Mouse (Mus musculus) neural tube, embryonic 12.5 days (tissue): ENCODE results near the gene Gm20390. TPM values are rescaled to one million over a fixed set of nuclear protein-coding genes. Genes with fewer than 3 reads are reported as not detected.

Experiments used
- ATAC-seq: fragments of 200-750 bp; cut with Nextera tagmentation; 2 replicates; pipeline ENCODE4 v1.8.0; 2017; ENCODE audit warnings: low read depth, mild to moderate bottlenecking, moderate TSS enrichment, moderate library complexity; ENCODE audit not compliant: low FRiP score
- H3K27ac ChIP-seq: fragments of 300-500 bp; sonication (generic); 2 replicates; pipeline ENCODE4 v1.5.1; 2016
- H3K27me3 ChIP-seq: fragments of 300-500 bp; sonication (generic); replicated peaks from 2 replicates; pipeline ENCODE4 v1.6.1; 2016; ENCODE audit warnings: mild to moderate bottlenecking
- H3K36me3 ChIP-seq: fragments of 300-500 bp; sonication (generic); 2 replicates; pipeline ENCODE4 v1.6.1; 2016; ENCODE audit warnings: mild to moderate bottlenecking
- H3K4me1 ChIP-seq: fragments of 300-500 bp; sonication (generic); 2 replicates; pipeline ENCODE4 v1.6.1; 2016
- H3K4me2 ChIP-seq: fragments of 300-500 bp; sonication (generic); replicated peaks from 2 replicates; pipeline ENCODE4 v1.6.1; 2016; ENCODE audit warnings: mild to moderate bottlenecking
- H3K4me3 ChIP-seq: fragments of 300-500 bp; sonication (generic); 2 replicates; pipeline ENCODE4 v1.5.1; 2016
- H3K9ac ChIP-seq: fragments of 300-500 bp; sonication (generic); 2 replicates; pipeline ENCODE4 v1.6.1; 2016; ENCODE audit warnings: mild to moderate bottlenecking
- H3K9me3 ChIP-seq: fragments of 300-500 bp; sonication (generic); 2 replicates; pipeline ENCODE4 v1.6.1; 2016; ENCODE audit warnings: mild to moderate bottlenecking
- WGBS: fragments of 180-500 bp; shearing (Covaris S2); methylation state at CpG from one replicate; pipeline ENCODE4 v1.1.7; 2016; 5-methylcytosine and 5-hydroxymethylcytosine counted together
- polyA plus RNA-seq: library from polyadenylated mRNA; unstranded; fragments of >200 nt; fragmentation: Nextera tagmentation; extraction: Ambion mirVana; gene quantifications from 2 replicates; pipeline ENCODE4 v1.2.1, GENCODE M21; 2016

Gene Gm20390
- polyA plus RNA-seq: 346 and 367 TPM in 2 replicates

DNA sequence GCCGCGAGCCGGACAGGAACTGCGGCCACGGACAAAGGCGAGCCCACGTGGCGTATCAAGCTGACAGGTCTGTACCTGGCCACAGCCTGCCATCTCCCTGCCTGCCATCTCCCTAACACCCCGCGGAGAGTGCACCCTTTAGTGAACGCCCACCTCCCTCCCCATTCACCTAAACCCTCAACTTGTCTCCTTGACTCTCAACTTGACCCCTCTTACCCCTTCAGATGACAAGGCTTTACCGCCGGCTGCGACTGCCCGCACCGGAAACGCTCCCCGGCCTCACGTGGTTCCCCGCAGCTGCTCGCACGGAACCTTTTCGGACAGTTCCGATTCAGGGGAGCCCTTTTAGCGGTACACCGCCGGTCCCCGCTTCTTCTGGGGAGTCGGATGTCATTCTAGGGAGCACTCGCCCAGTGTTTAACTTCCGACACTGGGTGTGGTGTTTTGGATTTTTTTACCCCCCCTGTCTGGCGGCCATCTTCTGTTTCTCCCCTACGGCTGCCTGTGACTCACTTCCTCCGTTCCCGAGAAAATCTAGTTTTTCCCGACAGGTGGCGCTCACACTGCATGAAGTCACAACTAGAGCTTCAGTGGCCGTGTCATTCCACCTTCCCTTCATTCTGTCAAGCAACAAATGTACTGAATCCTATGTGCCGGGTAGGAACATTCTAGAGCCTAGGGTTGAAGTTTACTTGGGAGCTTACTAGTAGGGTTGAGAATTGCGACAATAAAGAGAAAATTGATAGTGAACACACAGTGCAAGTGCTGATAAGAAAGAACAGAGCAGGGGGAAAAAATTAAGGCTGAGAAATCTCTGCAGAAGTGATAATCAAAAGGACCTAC, at the start of gene Gm20390, which contains the start of gene Nme1:
TSS of gene Gm20390 (minus strand) at position 289 of the 843 bp plus-strand sequence.
TSS of gene Nme1 (minus strand) at position 517 of the 843 bp plus-strand sequence.
- H3K36me3 ChIP-seq: peaks cover 26% of the 10 kb centered on the region
- H3K9ac ChIP-seq: peak within 1 kb of the TSS; percentile 76
- H3K4me3 ChIP-seq: peak within 1 kb of the TSS; percentile 76
- H3K27me3 ChIP-seq: no peaks in the 10 kb centered on the region; the same call in 1 of the 2 replicates
- peak; percentile 93 for ATAC-seq
- H3K27ac ChIP-seq: peak within 1 kb of the TSS; percentile 51
- peaks cover 12% of the 10 kb centered on the region; the same call in 1 of the 2 replicates for H3K4me1 ChIP-seq
- under 1% methylated on average over 40 of the region's 40 CpGs for WGBS
- peak within 1 kb of the TSS; percentile 82 for H3K4me2 ChIP-seq
- H3K9me3 ChIP-seq: no peaks in the 10 kb centered on the region

- Histone ChIP-seq H3K4me2 (no peak overlapping the region), H3K27ac (no peak overlapping the region), H3K9me3 (no peaks in the 10 kb centered on the region), H3K4me1 (0 out of 2 replicates have a peak, but pooled peaks cover 3% of the 10 kb centered on the region), H3K9ac (no peak overlapping the region), H3K27me3 (no peaks in the 10 kb centered on the region), H3K36me3 (no peaks in the 10 kb centered on the region; the same call in 1 of the 2 replicates), H3K4me3 (no peak overlapping the region)
- no peak for ATAC-seq
- WGBS: 95% methylated on average over 2 of the region's 2 CpGs
Observed at GRCm38 (mm10) chr11:94003346-94003745, 35.3 kb upstream of the Gm20390 start.

DNA sequence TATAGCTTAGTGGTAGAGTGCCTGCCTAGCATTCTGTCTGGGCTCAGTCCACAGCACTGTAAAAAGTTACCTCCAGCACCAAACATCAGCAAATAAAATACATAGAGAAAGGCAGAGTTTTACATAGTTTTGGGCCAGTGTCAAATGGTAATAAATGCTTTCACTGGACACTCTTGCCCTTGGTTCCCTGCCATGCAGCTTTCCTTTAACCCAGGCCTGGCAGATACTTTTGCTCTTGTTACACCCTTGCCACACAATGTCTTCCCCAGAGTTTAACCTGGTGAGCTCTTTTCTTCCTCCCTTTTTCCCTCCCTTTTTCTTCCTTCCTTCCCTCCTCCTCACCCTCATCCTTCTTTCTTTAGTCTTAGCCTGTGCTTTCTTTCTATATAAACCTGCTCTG, 31.2 kb upstream of the Gm20390 start:
- no peaks in the 10 kb centered on the region for H3K27me3 ChIP-seq
- ATAC-seq: no peak
- no peak overlapping the region for H3K9ac ChIP-seq
- H3K36me3 ChIP-seq: no peaks in the 10 kb centered on the region; the same call in 1 of the 2 replicates
- H3K4me2 ChIP-seq: no peak overlapping the region
- H3K27ac ChIP-seq: no peak overlapping the region
- no peak overlapping the region for H3K4me3 ChIP-seq
- H3K9me3 ChIP-seq: no peaks in the 10 kb centered on the region
- H3K4me1 ChIP-seq: peaks cover 15% of the 10 kb centered on the region

DNA sequence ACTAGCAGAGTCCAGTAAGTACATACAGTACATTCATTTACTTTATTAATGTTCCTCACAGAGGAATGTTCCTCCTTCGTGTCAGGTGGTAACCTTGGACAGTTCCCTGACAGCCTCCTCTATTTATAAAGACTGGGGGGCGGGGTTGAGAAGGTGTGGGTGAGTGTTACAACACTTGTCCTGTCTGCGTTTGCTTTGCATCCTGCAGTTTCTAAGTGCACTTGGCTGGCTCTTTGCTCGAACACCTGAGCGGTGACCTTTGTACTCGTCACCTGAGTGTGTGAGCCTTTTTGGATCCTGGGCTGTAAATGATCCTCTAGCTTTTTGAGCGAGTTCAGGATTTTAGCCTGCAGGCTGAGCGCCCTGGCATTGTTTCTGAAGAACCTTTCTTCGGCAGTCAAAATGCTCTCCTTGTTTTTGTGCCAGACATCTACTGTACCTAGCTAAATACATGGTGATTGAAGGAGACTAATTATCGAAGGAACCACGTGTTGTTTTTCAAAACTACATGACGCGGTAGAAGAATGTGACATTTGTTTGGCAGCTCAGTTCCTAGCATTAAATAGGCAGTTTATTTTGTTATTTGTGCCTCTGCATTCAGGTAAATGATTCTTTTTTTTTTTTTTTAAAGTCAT, 29.2 kb upstream of the Gm20390 start:
- peak overlapping the region; percentile 91 for H3K4me3 ChIP-seq

GRCm38 (mm10) chr11:93996306-93997140, 28.4 kb upstream of the Gm20390 start:
- WGBS: under 1% methylated on average over 58 of the region's 58 CpGs

More for the DNA sequence above, 29.2 kb upstream of the Gm20390 start:
- H3K27me3 ChIP-seq: no peaks in the 10 kb centered on the region
- H3K27ac ChIP-seq: no peak overlapping the region
- WGBS: 38% methylated on average over 13 of the region's 13 CpGs
- no peak overlapping the region for H3K9ac ChIP-seq
- no peaks in the 10 kb centered on the region; the same call in 1 of the 2 replicates for H3K36me3 ChIP-seq
- H3K4me2 ChIP-seq: peak overlapping the region; percentile 97
- ATAC-seq: no peak
- no peaks in the 10 kb centered on the region for H3K9me3 ChIP-seq
- H3K4me1 ChIP-seq: peaks cover 15% of the 10 kb centered on the region

DNA sequence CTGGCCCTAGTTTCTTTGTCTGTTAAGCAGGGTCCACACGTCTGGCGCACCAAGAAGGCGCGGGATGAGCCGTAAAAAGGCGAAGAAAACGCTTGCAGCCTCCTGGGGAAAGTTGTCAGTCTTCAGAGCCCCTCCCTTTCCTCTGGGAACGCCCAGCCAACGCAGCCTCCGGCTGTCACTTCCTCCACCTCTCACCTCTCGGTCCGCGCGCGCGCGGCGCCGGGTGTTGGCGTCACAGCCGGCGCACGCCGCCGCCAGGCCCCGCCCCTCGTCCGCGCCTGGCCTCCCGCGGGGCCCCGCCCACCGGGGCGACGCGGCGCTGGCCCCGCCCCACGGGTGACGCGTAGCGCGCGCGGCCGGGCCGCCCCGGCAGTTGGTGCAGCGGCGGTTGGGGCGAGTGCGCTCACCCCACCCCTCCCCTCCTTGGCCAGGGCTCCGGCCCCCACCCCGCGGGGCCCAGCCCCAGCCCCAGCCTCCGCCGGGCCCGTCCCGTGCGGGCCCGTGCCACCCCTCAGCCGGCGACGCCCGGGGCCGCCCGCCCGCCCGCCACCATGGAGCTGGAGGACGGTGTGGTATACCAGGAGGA, 27.7 kb upstream of the Gm20390 start, which contains the start of gene Spag9:
TSS of gene Spag9 (plus strand) at position 372 of the 586 bp plus-strand sequence.
- Histone ChIP-seq H3K36me3 (no peaks in the 10 kb centered on the region; the same call in 1 of the 2 replicates), H3K4me1 (peaks cover 15% of the 10 kb centered on the region), H3K9me3 (no peaks in the 10 kb centered on the region), H3K27me3 (no peaks in the 10 kb centered on the region), H3K9ac (peak within 1 kb of the TSS; percentile 91), H3K4me2 (peak within 1 kb of the TSS; percentile 97), H3K27ac (peak within 1 kb of the TSS; percentile 76), H3K4me3 (peak within 1 kb of the TSS; percentile 91)
- under 1% methylated on average over 70 of the region's 70 CpGs for WGBS
- ATAC-seq: peak; percentile 95

More at GRCm38 (mm10) chr11:93996306-93997140, 28.4 kb upstream of the Gm20390 start:
- Histone ChIP-seq H3K27me3 (no peaks in the 10 kb centered on the region), H3K9ac (peak overlapping the region; percentile 91), H3K27ac (peak overlapping the region; percentile 76), H3K4me2 (peak overlapping the region; percentile 97), H3K4me1 (peaks cover 15% of the 10 kb centered on the region), H3K9me3 (no peaks in the 10 kb centered on the region), H3K4me3 (peak overlapping the region; percentile 91), H3K36me3 (no peaks in the 10 kb centered on the region; the same call in 1 of the 2 replicates)
- ATAC-seq: peak; percentile 69

DNA sequence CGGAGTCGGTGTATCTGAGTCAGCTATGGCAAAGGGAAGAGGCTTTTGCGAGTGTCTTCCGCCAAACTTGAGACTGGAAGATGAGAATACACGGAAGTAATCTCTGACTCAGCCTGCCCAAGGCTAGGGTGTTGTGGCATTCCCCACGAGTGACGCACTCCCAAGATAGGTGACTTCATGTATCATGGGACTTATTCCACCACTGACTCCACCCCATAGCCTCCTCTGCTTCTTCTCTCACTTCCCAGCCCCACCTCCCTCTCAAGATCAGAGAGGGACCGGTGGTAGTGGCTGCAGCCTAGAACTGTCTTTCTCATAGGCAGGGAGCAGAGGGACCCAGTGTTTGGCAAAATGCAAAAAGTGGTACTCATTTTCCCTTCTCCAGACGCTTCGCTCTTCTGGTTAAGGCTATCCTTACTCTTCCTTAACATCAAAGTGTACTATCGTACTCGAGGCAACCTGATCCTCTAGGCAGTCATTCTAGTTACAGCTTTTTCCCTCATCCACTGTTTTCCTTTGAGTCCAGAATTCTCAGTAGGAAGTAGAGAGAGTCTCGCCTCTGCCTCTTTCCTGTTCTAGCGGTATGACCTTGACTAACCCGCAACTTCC, 27.1 kb upstream of the Gm20390 start:
- Histone ChIP-seq H3K27ac (peak overlapping the region; percentile 70), H3K27me3 (no peaks in the 10 kb centered on the region), H3K4me3 (peak overlapping the region; percentile 91), H3K9ac (peak overlapping the region; percentile 91), H3K4me2 (peak overlapping the region; percentile 97), H3K36me3 (no peaks in the 10 kb centered on the region; the same call in 1 of the 2 replicates), H3K9me3 (no peaks in the 10 kb centered on the region), H3K4me1 (peaks cover 15% of the 10 kb centered on the region)
- ATAC-seq: peak; percentile 35; the same call in 1 of the 2 replicates
- WGBS: 11% methylated on average over 15 of the region's 15 CpGs

DNA sequence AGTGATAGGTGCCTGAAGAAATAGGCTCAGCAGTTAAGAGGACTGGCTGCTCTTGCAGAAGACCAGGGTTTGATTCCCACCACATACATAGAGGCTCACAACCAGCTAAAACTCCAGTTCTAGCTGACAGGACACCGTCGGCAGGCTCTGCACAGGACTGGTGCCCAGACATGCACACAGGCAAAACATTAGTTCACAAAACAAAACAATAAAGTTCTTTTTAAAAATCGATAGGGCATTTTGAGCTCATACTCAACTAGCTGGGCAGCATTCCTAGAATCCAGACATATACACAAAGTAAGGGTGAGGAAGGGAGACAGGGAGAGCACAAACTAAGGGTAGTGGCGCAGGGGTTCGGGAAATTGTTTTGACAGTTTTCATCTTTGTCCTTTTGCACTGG, 26.4 kb upstream of the Gm20390 start:
- Histone ChIP-seq H3K4me3 (no peak overlapping the region), H3K4me2 (peak overlapping the region; percentile 97), H3K36me3 (no peaks in the 10 kb centered on the region), H3K27ac (no peak overlapping the region), H3K27me3 (no peaks in the 10 kb centered on the region), H3K9ac (no peak overlapping the region), H3K9me3 (no peaks in the 10 kb centered on the region), H3K4me1 (peaks cover 15% of the 10 kb centered on the region)
- no peak for ATAC-seq
- WGBS: 70% methylated on average over 5 of the region's 5 CpGs

- ATAC-seq: no peak
- Histone ChIP-seq H3K4me2 (no peak overlapping the region), H3K27ac (no peak overlapping the region), H3K9me3 (no peaks in the 10 kb centered on the region), H3K27me3 (no peaks in the 10 kb centered on the region), H3K9ac (no peak overlapping the region), H3K36me3 (no peaks in the 10 kb centered on the region), H3K4me1 (no peaks in the 10 kb centered on the region), H3K4me3 (no peak overlapping the region)
- WGBS: 70% methylated on average over 12 of the region's 12 CpGs
Observed at GRCm38 (mm10) chr11:93988328-93989062, 20.4 kb upstream of the Gm20390 start.

- Histone ChIP-seq H3K27ac (no peak overlapping the region), H3K4me2 (no peak overlapping the region), H3K36me3 (no peaks in the 10 kb centered on the region), H3K27me3 (no peaks in the 10 kb centered on the region), H3K9me3 (no peaks in the 10 kb centered on the region), H3K4me1 (no peaks in the 10 kb centered on the region), H3K4me3 (no peak overlapping the region), H3K9ac (no peak overlapping the region)
- WGBS: 72% methylated on average over 8 of the region's 8 CpGs
- no peak for ATAC-seq
Observed at GRCm38 (mm10) chr11:93987625-93988327, 19.7 kb upstream of the Gm20390 start.
